Mouse (Mus musculus): Measurements from ENCODE around the gene Tet2. TPM values are rescaled to one million over a fixed set of nuclear protein-coding genes. Genes with fewer than 3 reads are reported as not detected.

The Tet2 gene
- total RNA-seq, 2 experiments from 2014 or later = 20.3 to 20.6 TPM

Small RNA genes within 50 kb of the gene (microRNA-seq; reads per million reads assigned to microRNA genes)
- not detected for gene Gm25042

Other genes with a start within 250 kb of the Tet2 start
- gene Ppa2, start 235.0 kb downstream of the Tet2 start, total RNA-seq (2021) = 100 to 1,000 TPM; 135 TPM

Data from heart, postnatal 25 days (tissue).